ENCODE assay signal across 9 mouse cellular contexts in the genomic region with DNA sequence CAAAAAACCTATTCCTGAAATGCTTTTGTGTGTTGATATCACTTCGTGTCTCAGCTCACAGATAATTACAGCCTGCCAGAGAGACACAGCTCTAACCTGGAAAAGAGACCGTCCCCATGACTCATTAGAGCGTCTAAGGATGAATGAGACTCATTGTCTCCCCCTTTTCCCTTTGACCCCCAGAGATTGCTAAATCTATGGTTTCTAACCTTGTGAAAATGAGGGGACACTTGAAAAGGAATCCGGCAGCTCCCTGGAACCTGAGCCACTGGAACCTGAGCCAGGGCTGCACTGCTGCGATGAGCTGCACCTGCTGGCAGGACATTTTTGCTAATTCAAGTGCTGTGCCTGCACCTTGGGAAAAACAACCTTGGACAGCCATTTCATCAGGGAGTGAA.
DNase-seq lines count a peak whose midpoint lies in the region; ATAC-seq and TF ChIP-seq lines count a peak whose summit lies in the region.
"Had no signal": no experiment of that assay in that cellular context is flagged by ENCODE, and none has a peak within 500 bp of the region (broad histone marks: within the 10 kb centered on the region; RNA-seq: fewer than 3 reads in every experiment).

No protein-coding gene starts in this region.

- in situ Hi-C loops in Patski (cut with MboI; ENCODE audit: low pct_unique_long_range_greater_than_20kb): no loop called here

- CTCF ChIA-PET in Patski (lab: Charles Lee): no interaction called here

- H3K27me3 ChIP-seq in Patski: no peaks in the 10 kb centered on the region
- no peaks in the 10 kb centered on the region for H3K27me3 ChIP-seq in forebrain, embryonic 14.5 days (replicated peaks; ENCODE audit: control insufficient read depth, insufficient read depth, low read length)
- H3K27me3 ChIP-seq in midbrain, embryonic 15.5 days (replicated peaks): no peaks in the 10 kb centered on the region
- H3K27me3 ChIP-seq in liver, embryonic 12.5 days (replicated peaks): no peaks in the 10 kb centered on the region
- H3K27me3 ChIP-seq: CH12.LX had no signal

- no peak for TF ChIP-seq CTCF in Patski (IDR thresholded peaks at IDR 0.05)

- intact Hi-C loops in left cerebral cortex, postnatal 4 days (cut with DNase I): no loop called here

- DNase-seq in heart, adult 11 months: peak; percentile 86
- no peak for DNase-seq in heart, adult 9 months (ENCODE audit: low spot score in 2 of 2)
- DNase-seq in Patski (ENCODE audit: low read depth, low spot score): no peak
- no peak for DNase-seq in forebrain, embryonic 14.5 days (ENCODE audit: low spot score)
- DNase-seq in left cerebral cortex, postnatal 4 days: no peak
- DNase-seq in thymus, postnatal 10 days (ENCODE audit: low spot score in 2 of 2): no peak

- ATAC-seq in Patski: peak; percentile 65
- peak; percentile 1 for ATAC-seq in forebrain, embryonic 14.5 days
- ATAC-seq in midbrain, embryonic 15.5 days (replicated peaks): peak; percentile 1; the same call in 1 of the 2 replicates
- no peak for ATAC-seq in liver, embryonic 12.5 days

- peaks cover 57% of the 10 kb centered on the region for H3K4me1 ChIP-seq in forebrain, embryonic 14.5 days (ENCODE audit: control insufficient read depth, insufficient read depth, low read length)
- H3K4me1 ChIP-seq in midbrain, embryonic 15.5 days: peaks cover 49% of the 10 kb centered on the region
- H3K4me1 ChIP-seq in liver, embryonic 12.5 days: peaks cover 7% of the 10 kb centered on the region; the same call in 1 of the 2 replicates

- 8% methylated on average over 5 of the region's 5 CpGs for WGBS in forebrain, embryonic 14.5 days
- 16% methylated on average over 5 of the region's 5 CpGs for WGBS in midbrain, embryonic 15.5 days
- 56% methylated on average over 5 of the region's 5 CpGs for WGBS in liver, embryonic 12.5 days (ENCODE audit: insufficient replicate concordance)

- H3K9me3 ChIP-seq in forebrain, embryonic 14.5 days (replicated peaks; ENCODE audit: control insufficient read depth, low read length): no peaks in the 10 kb centered on the region
- H3K9me3 ChIP-seq in midbrain, embryonic 15.5 days: no peaks in the 10 kb centered on the region
- H3K9me3 ChIP-seq in liver, embryonic 12.5 days (replicated peaks): no peaks in the 10 kb centered on the region

- no peaks in the 10 kb centered on the region for H3K36me3 ChIP-seq in forebrain, embryonic 14.5 days (ENCODE audit: control insufficient read depth, insufficient read depth, low read length)
- no peaks in the 10 kb centered on the region for H3K36me3 ChIP-seq in midbrain, embryonic 15.5 days (replicated peaks)
- H3K36me3 ChIP-seq in liver, embryonic 12.5 days: no peaks in the 10 kb centered on the region

- POLR2A ChIA-PET in Patski (lab: Charles Lee): interaction anchor here (1.1 to 1.2 kb wide), 2 partner anchors 15 to 20 kb away, joined by 3 read pairs; no protein-coding TSS in a partner anchor

- H3K4me2 ChIP-seq in forebrain, embryonic 14.5 days (ENCODE audit: low read length): peak overlapping the region; percentile 18; the same call in 1 of the 2 replicates
- no peak overlapping the region for H3K4me2 ChIP-seq in midbrain, embryonic 15.5 days
- no peak overlapping the region for H3K4me2 ChIP-seq in liver, embryonic 12.5 days

- peak overlapping the region; percentile 93 for H3K27ac ChIP-seq in forebrain, embryonic 14.5 days (ENCODE audit: low read depth, low read length)
- peak overlapping the region; percentile 77 for H3K27ac ChIP-seq in midbrain, embryonic 15.5 days
- H3K27ac ChIP-seq in liver, embryonic 12.5 days: no peak overlapping the region

- no peak overlapping the region for H3K4me3 ChIP-seq in forebrain, embryonic 14.5 days (ENCODE audit: low read depth, low read length)
- H3K4me3 ChIP-seq in midbrain, embryonic 15.5 days: no peak overlapping the region
- H3K4me3 ChIP-seq in liver, embryonic 12.5 days: no peak overlapping the region

- H3K9ac ChIP-seq in forebrain, embryonic 14.5 days (ENCODE audit: low read length): peak overlapping the region; percentile 58
- H3K9ac ChIP-seq in midbrain, embryonic 15.5 days: no peak overlapping the region
- H3K9ac ChIP-seq in liver, embryonic 12.5 days: no peak overlapping the region
